Mouse (Mus musculus) mesoderm, embryonic 11.5 days (tissue): ENCODE data around the gene Slc4a3.

Source experiments
- DNase-seq: peaks from one replicate; pipeline ENCODE4 v3.0.0-alpha.2; 2012; ENCODE audit warnings: low read depth, low spot score

Slc4a3 gene

DNA sequence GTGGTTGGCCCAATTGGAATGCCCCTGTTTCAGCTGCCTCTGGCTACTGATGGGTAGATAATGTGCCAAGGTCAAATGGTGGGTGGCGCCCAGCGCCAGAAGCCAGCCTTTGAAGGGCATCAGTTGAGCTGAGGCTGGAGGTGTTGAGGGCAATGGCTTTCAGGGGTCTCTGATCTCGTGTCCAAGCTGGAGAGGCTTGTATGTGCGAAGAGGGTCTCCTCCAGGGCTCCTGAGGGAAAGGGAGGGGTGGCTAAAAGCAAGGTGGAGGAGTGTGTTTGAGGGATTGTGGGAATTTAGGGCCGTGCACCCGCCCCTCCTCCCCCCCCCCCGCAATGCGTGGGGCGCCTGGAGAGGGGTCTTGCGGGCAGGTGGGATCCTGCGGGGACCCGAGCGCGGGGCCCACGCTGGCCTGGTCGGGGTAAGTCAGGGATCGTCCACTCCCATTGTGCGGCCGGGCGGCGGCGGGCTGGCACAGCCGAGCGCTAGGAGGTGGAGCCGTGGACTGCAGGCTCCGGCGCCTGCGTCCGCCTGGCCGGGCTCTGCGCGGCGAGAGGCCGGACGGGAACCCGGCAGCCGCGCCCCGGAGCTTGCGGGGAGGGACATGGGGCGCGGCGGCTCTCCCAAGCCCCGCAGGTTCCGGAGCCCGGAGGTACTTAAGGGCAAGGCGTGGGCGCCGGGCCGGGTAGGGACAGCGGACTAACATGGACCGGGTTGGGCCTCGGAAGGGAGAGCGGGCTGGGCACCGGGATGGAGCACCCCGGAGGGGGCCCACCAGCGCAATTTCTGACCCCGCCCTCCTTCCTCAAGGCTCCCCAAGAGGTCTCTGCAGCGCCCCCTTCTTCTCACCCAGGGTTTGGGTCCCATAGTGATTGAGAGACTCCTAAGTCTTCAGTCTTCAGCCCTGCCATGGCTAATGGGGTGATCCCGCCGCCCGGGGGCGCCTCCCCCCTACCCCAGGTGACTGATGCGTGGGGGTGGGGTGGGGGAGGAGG lies at the start of gene Slc4a3:
TSS of gene Slc4a3 (plus strand) at position 302 of the 992 bp plus-strand sequence.
- DNase-seq, result peak; percentile 55

- no peak for DNase-seq
These were observed 47.2 kb upstream of the Slc4a3 start for GRCm38 (mm10) chr1:75498897-75499296.

GRCm38 (mm10) chr1:75499441-75499840 lies 46.6 kb upstream of the Slc4a3 start:
- DNase-seq, result no peak

DNA sequence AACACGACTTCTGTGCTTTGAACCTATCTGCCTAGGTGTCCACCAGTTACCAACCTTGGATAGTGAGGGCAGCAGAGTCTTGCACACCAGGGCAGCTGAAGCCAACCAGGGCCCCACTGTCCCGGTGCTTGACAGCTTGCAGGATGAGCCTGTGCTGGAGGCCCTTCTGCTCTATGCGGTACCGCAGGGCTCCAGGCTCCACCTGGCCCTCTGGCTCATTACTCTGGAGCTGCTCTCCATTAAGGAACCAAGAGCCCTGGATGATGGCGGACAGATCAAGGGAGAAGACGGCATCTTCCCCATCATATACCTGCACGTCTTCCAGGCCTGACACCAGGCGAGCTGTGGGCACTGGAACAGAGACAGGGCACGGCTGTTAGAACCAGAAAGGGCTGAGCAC lies 44.2 kb upstream of the Slc4a3 start:
- no peak for DNase-seq

DNA sequence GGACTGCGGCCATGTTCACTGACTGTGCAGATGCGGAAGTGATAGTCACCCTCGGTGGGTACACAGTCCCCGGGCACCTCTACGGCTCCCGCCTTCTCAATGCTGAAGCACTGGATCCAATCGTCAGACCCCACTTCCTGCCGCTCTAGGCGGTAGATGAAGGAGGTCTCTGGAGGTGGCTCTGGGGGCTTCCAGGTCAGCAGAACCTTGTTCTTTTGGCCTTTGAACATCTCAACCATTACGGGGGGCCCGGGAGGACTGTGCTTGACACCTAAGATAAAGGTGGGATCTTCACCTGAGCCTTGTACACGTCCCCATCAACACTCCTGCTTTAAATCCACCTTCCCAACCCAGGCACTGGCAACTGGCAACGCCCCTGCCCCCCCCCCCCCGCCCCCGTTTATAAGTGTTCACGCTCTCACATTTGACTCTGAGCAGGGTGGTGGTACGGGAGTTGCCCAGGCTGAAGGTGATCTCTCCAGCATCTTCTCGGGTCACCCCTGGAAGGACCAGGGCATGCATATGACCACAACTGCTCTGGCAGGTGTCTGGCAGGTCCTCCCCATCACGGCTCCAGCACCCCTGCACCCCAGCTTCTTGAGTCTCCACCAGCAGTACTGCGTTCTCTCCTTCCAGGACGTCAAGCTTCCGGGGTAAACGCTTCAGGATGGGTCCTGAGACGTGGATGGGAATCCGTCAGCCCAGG lies 43.0 kb upstream of the Slc4a3 start:
- no peak for DNase-seq

GRCm38 (mm10) chr1:75503651-75503980 lies 42.5 kb upstream of the Slc4a3 start:
- DNase-seq, result no peak

DNA sequence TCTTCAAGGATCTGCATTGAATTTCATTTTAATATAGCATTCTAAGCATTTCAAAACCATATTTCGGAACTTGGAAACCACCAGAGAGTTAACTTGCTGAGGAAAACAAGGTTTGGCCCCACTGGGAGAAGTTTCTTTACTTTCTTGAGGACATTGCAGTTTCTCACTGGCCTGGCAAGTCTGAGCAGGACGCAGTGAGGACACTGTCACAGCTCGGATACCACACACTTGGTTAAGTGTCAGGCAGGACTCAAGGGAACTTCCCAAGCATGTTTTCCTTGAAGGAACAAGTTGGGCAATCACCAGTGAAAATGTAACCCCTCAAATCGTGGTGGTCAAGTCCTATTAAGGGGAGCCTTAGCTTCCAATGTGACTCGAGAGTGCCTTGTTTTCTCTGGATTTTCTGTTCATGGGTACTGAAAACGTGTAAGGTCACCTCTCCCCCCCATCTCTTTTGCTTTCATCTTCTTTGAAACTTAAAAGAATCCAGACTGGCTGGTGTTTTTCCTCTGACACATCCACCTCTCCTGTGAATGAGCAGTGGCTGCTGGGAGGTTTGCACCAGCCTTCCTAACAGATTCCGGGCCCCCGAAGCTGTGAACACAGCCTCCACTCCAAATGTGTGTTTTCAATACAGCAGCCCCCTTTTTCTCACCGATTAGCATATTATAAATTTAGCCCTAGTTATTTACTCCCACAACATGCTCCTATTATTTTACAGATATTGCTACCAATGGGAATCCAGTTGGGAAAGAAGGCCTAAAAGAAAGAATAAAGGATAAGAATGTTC lies 41.6 kb upstream of the Slc4a3 start:
- no peak for DNase-seq

DNA sequence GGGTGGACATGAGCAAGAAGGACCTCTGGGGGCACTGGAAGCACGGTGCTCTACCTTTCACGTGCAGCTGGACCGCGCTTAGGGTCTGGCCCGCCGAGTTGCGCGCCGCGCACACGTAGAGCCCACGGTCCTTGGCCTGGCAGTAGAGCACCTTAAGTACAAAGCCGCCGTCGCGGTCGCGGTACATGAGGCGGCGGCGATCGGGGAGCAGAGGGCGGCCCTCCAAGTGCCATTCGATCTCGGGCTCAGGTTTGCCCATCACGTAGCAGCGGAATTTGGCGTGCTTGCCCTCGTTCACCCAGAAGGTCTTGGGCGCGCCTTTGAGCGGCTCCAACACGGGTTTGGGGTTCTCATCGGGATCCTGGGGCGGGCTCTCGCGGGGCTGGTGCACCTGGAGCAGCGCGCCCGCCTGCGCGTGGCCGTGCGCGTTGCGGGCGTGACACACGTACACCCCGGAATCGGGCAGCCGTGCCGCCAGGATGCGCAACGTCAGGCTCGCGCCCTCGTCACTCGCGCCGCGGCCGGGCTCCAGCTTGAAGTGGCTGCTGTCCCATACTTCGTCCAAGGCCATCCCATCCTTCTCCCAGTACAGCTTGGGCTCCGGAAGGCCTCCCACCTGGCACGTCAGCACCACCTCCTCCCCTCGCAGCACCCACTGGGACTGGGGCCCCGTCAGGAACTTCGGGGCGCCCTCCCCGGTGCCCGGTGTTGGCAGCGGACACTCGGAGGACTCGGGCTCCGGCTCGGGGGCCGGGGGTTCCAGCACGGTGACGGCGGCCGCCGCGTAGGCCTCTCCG lies 40.7 kb upstream of the Slc4a3 start:
- DNase-seq, result peak; percentile 59

DNA sequence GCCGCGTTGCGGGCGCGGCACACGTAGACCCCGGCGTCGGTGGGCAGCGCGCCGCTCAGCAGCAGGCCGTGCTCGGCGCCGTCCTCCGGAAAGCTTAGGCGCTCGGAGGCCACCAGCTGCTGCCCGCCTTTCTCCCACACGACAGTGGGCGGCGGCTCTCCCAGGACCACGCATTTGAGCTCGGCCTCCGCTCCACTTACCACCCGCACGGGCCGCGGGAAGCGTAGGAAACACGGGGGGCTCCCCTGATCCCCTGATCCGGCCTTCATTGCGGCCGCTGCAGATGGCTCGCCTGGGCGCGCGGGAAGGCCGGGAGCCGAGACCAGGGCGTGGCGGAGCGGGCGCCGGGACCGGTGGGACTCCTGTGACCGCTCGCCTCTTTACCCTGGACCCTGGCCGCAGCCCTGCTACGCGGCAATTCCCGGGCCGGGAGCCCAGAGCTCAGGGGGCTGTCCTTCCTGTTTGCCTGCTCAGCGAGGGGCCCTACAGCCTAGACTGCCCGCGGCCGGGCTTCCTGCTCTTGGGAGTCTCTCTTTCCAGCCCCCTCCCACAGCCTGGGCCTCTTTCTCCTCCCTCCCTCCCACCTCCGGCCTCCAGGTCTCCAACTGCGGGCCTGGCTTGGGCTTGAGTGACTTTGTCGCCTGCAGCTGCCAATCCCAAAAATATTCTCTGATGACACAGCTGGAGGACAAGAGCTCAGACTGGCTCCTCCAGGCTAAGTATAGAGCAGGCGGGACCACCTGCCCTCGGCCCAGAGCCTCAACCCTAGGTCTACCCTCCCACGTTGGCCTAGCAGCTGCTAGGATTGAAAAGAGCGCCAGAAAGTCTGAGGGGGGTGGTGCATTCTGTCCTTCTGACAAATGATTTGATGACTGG lies 39.9 kb upstream of the Slc4a3 start, which contains the start of gene Obsl1:
TSS of gene Obsl1 (minus strand) at position 497 of the 876 bp plus-strand sequence.
- DNase-seq, result peak; percentile 83

DNA sequence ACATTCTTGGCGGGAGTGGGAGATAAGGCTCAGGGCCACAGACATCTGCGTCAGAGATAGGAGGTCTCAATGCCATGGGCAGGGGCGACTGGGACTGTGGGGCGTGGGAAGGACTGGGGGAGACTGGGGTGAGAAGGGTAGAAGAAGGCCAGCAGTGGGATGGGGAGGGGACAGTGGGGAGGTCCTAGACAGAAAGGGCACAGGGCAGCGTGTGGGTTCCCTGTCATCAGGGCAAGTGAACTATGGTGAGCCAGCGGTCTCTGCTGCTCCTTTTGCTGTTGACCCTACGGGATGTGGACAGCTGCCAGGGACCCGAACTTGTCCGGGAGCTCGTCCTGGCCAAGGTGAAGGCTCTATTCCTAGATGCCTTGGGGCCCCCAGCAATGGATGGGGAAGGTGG lies 39.1 kb upstream of the Slc4a3 start, which contains the start of gene Inha:
TSS of gene Inha (plus strand) at position 72 of the 400 bp plus-strand sequence.
- DNase-seq, result no peak

- DNase-seq, result no peak
These were observed 36.5 kb upstream of the Slc4a3 start for GRCm38 (mm10) chr1:75509586-75509985.

DNA sequence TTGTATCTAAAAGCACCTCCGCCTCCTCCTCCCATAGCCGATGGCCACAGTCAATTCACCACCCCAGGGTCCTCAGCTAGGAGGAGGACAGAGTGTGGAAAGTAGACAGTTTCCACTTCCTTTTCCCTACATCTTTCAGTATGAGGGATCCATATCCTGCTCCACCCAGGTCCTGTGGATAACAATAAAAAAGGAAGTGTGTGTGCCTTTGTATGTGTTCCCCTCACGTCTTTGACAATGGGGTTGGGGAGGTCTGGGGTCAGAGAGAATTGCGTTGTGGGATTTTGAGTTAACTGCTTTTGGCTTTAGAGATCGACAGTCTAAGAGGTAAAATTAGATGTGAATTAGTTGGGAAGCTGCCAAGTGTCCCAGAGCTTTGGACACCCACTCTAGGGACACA lies 35.9 kb upstream of the Slc4a3 start:
- DNase-seq, result no peak

DNA sequence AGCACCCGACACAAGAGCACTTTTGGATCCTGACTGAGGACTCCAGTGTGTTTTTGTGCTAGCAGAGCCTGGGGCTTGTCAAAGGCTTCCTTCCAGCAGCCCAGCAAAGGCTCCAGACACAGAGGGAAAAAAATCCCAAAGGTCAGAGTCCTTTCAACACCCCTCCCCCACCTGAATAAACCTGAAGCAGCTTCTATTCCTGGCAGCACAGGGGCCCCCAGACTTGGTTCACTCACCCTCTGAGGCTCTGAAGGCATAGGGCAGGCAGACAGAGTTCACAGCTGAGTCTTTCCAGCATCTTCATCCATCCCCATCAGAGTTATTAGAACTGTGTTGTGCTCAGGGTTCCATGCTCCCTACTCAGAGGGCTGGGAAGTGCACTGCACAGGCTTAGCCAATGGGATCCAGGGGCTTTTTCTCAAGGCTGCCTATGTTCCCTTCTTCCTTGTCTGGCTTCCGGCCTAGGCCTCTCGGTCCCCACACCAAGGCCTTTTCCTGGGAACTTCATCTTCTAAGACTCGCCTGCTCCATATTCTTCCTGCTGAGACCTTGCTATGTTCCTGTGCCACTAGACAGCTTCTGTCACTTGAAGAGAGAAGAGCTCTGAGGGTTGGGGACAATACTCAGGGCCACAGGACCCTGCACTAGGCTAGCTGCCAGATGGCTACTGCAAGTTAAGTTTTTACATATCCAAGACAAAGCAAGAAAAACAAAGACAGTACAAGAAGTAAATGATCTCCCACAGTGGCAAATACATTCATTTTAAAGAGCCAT lies 34.4 kb upstream of the Slc4a3 start:
- no peak for DNase-seq

DNA sequence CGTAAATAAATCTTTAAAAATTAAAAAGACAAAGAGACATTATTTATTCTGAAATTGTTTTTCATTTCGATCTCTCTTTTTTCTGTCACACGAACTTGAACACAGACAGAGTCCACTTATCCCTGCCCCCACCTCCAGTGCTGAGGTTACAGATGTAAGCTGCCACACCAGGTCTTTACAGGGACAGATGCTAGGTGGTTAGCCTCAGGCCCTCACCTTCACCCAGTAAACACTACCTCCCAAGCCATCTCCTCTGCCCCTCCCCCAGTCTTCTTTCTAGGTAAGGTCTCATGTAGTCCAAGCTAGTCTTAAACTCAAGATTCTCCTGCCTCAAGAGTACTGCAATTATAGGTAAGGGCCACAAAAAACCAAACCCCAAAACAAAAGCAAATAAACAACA lies 33.5 kb upstream of the Slc4a3 start:
- no peak for DNase-seq

DNA sequence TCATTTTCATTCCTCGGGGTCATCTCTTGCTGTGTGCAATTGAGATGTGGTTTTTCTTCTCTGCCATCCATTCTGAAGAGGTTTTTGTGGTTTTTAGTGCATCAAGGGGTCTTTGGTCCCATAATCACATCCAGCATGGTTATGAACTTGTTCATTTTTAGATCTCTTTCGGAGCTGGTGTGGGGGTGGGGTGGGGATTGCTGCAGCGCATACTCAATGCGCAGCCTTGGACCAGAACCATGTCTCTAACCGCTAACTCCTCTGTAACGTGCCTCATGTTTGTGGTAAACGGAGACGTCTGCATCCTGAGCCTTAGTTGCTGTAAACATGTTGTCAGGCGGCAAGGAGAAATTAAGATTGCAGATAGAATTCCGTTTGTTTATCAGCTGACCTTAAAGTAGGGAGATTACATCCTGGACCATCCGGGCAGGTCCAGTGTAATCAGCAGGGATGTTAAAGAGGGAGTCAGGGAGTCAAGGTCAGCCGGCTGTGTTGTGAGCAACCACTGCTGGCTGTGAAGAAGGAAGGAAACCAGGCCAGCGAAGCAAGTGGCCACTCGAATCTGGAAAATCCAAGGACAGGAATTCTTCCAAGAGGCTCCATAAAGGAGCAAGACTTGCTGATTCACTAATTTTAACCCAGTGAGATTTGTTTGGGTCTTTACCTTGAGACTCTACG lies 29.2 kb upstream of the Slc4a3 start:
- DNase-seq, result no peak

DNA sequence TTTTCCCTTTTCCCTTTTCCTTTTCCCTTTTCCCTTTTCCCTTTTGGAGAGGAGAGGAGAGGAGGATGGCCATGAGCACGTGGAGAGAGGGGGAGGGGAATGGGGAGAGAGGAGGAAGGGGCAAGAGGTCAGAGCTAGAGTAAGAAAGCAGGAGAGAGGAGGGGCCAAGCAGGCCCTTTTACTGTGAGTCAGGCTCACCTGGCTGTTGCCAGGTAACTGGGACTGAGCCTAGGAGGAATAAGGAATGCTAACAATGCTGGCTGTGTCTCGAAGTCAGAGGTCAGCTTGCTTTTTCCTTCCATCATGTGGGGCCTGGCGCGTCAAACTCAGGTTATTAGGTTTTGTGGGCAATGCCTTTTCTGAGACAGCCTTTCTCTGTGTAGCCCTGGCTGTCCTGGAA lies 28.1 kb upstream of the Slc4a3 start:
- peak; percentile 43 for DNase-seq

- no peak for DNase-seq
These were observed 27.6 kb upstream of the Slc4a3 start for GRCm38 (mm10) chr1:75518427-75518826.

DNA sequence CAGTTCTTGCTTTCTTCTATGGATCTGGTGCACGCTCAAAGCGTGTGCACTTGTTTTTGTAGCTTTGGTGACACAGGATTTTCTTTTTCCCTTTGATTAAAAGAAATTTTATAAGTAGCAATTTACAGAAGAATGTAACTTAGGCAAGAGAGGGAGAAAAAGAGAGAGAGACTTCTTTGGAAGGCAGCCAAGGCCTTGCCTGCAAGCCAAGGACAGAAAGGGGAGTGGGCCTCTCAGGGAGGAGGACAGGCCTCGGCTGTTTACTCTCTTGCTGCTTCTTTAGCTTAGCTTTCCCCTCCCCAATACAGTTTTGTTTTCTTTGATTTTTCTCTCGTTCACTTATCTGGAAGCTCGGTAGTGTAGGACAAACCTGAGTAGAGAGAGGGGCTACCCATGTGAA lies 26.5 kb upstream of the Slc4a3 start:
- DNase-seq, result no peak
